Mouse (Mus musculus) kidney, embryonic 14.5 days (tissue): ENCODE results near the gene Stxbp5l. TPM values are rescaled to one million over a fixed set of nuclear protein-coding genes. Genes with fewer than 3 reads are reported as not detected.
"Not testable (repeated sequence)": the region's sequence is repeated elsewhere in the genome, so short reads cannot be mapped to it uniquely, and the experiment has no call there.

Experiments used
- ATAC-seq: fragments of 200-750 bp; cut with Nextera tagmentation; 2 replicates; pipeline ENCODE4 v1.8.0; 2017; ENCODE audit warnings: moderate number of reproducible peaks, mild to moderate bottlenecking, moderate TSS enrichment, moderate library complexity; ENCODE audit not compliant: low FRiP score, low TSS enrichment
- H3K27ac ChIP-seq: fragments of 300-500 bp; sonication (generic); 2 replicates; pipeline ENCODE4 v1.5.1; 2014; ENCODE audit warnings: low read depth, mild to moderate bottlenecking, low read length, moderate library complexity, mixed read lengths
- H3K27me3 ChIP-seq: fragments of 300-500 bp; sonication (generic); 2 replicates; pipeline ENCODE4 v1.6.1; 2014; ENCODE audit warnings: mild to moderate bottlenecking, low read length; ENCODE audit not compliant: control insufficient read depth, insufficient read depth
- H3K36me3 ChIP-seq: fragments of 300-500 bp; sonication (generic); 2 replicates; pipeline ENCODE4 v1.6.1; 2014; ENCODE audit warnings: low read length, mixed read lengths; ENCODE audit not compliant: control insufficient read depth, insufficient read depth
- H3K4me1 ChIP-seq: fragments of 300-500 bp; sonication (generic); 2 replicates; pipeline ENCODE4 v1.6.1; 2014; ENCODE audit warnings: low read length, mixed read lengths; ENCODE audit not compliant: control insufficient read depth, insufficient read depth
- H3K4me2 ChIP-seq: fragments of 300-500 bp; sonication (generic); replicated peaks from 2 replicates; pipeline ENCODE4 v1.6.1; 2014; ENCODE audit warnings: low read depth, mild to moderate bottlenecking, low read length
- H3K4me3 ChIP-seq: fragments of 300-500 bp; sonication (generic); 2 replicates; pipeline ENCODE4 v1.5.1; 2014; ENCODE audit warnings: mild to moderate bottlenecking, low read length
- H3K9ac ChIP-seq: fragments of 300-500 bp; sonication (generic); 2 replicates; pipeline ENCODE4 v1.6.1; 2014; ENCODE audit warnings: low read depth, mild to moderate bottlenecking, low read length, moderate library complexity
- H3K9me3 ChIP-seq: fragments of 300-500 bp; sonication (generic); 2 replicates; pipeline ENCODE4 v1.6.1; 2016; ENCODE audit warnings: low read length; ENCODE audit not compliant: control insufficient read depth
- WGBS: fragments of 180-500 bp; shearing (Covaris S2); extraction: QIAGEN DNeasy Blood & Tissue Kit; methylation state at CpG from one replicate; pipeline ENCODE4 v1.1.7; 2014; 5-methylcytosine and 5-hydroxymethylcytosine counted together
- polyA plus RNA-seq: library from polyadenylated mRNA; unstranded; fragments of >200 nt; fragmentation: Nextera tagmentation; extraction: Ambion mirVana; gene quantifications from 2 replicates; pipeline ENCODE4 v1.2.1, GENCODE M21; 2014

The Stxbp5l gene
- polyA plus RNA-seq, 1 experiment from 2014 or later = 4.0 TPM

DNA sequence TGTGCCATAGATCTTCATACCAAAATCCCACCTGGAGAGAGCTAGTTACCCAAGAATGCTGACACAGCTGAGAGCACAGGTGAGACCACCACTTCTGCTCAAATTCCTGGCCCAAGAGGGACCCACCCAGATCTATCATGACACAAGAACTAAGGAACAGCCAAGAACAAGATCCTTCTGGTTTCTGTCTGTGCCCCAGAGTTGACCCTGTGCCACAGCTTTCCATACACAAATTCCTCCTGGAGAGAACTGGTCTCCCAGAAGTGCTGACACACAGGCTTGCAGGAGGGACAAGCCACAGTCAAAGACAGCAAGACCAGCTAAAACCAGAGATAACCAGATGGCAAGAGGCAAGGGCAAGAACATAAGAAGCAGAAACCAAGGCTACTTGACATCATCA is 43.3 kb downstream of the Stxbp5l start:
- not testable (repeated sequence) for H3K4me2 ChIP-seq, ATAC-seq

DNA sequence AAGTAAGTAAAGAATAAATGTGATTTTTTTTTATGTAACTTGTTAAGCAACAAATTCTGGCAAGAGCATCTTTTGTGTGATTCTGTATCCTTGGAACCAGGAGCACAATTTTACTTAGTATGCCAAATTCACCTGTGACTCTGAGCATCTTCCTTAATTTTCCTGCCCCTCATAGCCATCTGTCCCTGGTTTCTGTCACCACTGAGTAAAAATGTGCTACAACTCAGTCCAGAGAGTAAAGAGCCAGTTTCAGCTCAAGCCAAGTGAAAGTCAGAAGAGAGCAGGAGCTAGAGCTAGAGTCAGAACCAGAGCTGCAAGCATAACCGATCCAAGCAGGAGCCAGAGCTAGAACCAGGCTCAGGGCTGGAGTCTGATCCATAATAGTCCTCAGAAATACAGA is 46.6 kb downstream of the Stxbp5l start:
- Histone ChIP-seq H3K27ac (no peak overlapping the region), H3K4me2 (no peak overlapping the region), H3K9ac (no peak overlapping the region), H3K36me3 (no peaks in the 10 kb centered on the region), H3K4me1 (no peaks in the 10 kb centered on the region), H3K9me3 (no peaks in the 10 kb centered on the region), H3K4me3 (no peak overlapping the region), H3K27me3 (no peaks in the 10 kb centered on the region)
- 91% methylated on average over 1 of the region's 1 CpGs for WGBS
- no peak for ATAC-seq

More for the DNA sequence above, 43.3 kb downstream of the Stxbp5l start:
- not testable (repeated sequence) for H3K4me3 ChIP-seq, H3K9ac ChIP-seq, H3K4me1 ChIP-seq, H3K27me3 ChIP-seq, H3K9me3 ChIP-seq, H3K27ac ChIP-seq, H3K36me3 ChIP-seq

DNA sequence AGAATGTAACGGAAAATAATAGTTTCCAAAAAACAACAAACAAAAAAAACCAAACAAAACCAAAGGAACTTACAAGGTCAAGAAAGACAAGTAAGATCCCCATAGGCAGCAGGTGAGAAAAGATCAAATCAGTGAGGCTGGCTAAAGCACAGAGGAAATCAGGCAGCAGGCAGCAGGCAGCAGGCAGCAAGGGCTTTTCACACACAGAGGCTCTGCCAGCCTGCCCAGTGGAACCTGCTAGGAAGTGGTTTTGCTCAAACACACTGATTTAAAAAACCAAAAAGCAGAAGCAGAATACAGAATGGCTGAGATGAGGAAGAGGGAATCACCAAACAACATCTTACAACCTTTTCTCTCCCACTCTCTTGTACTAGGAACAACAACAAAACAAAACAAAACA is 47.2 kb downstream of the Stxbp5l start:
- H3K4me3 ChIP-seq = no peak overlapping the region
- no peaks in the 10 kb centered on the region for H3K4me1 ChIP-seq
- no peak for ATAC-seq
- H3K9ac ChIP-seq = no peak overlapping the region
- no peak overlapping the region for H3K27ac ChIP-seq
- H3K4me2 ChIP-seq = no peak overlapping the region
- H3K9me3 ChIP-seq = no peaks in the 10 kb centered on the region
- H3K36me3 ChIP-seq = no peaks in the 10 kb centered on the region
- WGBS = 85% methylated on average over 1 of the region's 1 CpGs
- H3K27me3 ChIP-seq = no peaks in the 10 kb centered on the region

DNA sequence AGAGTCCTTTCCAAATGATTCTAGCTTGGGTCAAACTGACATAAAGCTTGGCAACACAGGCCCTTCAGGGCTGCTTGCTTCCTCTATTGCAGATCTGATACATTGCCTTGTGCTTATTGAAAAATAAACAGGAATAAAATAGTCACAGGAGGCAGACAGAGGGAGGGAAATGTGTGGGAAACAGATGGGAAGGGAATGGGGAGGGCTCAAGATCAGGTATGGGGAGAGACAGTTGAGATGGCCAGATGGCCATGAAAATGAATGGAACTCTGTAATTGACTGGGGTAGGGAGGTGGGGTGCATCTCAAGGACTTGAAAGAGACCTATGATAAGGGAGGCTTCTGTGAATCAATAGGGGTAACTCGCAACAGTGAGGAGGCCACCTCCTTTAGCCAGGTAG is 80.3 kb downstream of the Stxbp5l start:
- no peak overlapping the region for H3K27ac ChIP-seq
- WGBS = 82% methylated on average over 1 of the region's 1 CpGs
- H3K4me3 ChIP-seq = no peak overlapping the region
- ATAC-seq = no peak
- no peak overlapping the region for H3K4me2 ChIP-seq
- no peaks in the 10 kb centered on the region for H3K9me3 ChIP-seq
- no peaks in the 10 kb centered on the region for H3K4me1 ChIP-seq
- no peaks in the 10 kb centered on the region for H3K27me3 ChIP-seq
- H3K9ac ChIP-seq = no peak overlapping the region
- no peaks in the 10 kb centered on the region for H3K36me3 ChIP-seq

DNA sequence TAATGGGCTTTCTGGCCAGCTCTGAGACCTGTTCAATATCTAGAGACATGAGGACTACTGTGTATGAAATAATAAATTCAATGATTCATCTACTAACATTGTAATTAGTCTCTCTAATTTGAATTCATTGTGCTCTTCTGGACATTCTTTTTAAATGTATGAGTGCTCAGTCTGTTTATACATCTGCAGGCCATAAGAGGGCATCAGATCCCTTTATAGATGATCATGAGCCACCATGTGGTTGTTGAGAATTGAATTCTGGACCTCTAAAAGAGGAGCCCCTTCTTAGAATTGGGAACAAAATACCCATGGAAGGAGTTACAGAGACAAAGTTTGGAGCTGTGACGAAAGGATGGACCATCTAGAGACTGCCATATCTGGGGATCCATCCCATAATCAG is 92.2 kb downstream of the Stxbp5l start:
- no peaks in the 10 kb centered on the region for H3K4me1 ChIP-seq
- 46% methylated on average over 1 of the region's 1 CpGs for WGBS
- no peak overlapping the region for H3K4me2 ChIP-seq
- no peak overlapping the region for H3K9ac ChIP-seq
- no peaks in the 10 kb centered on the region for H3K9me3 ChIP-seq
- no peaks in the 10 kb centered on the region for H3K27me3 ChIP-seq
- H3K36me3 ChIP-seq = no peaks in the 10 kb centered on the region
- no peak overlapping the region for H3K27ac ChIP-seq
- ATAC-seq = no peak
- no peak overlapping the region for H3K4me3 ChIP-seq

DNA sequence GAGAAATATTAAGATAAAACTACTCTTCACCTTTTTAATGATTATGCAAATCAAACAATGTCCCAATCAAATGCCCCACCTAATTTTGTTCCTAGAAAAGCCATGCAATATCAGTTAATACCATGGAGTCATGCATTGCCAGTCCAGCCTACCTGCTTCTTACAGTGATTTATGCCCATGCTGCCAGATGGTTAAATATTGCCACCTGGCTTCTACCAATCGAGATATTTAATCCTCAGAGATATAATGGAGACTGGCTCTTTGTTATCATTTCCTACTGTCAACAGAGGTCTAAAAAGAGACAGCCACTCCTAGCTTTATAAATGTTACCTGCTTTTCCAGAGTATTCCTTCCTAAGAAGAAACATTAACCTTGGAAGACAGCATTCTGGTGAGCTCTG is 104.6 kb downstream of the Stxbp5l start:
- H3K9me3 ChIP-seq = no peaks in the 10 kb centered on the region
- no peak overlapping the region for H3K4me3 ChIP-seq
- H3K4me1 ChIP-seq = no peaks in the 10 kb centered on the region
- H3K4me2 ChIP-seq = no peak overlapping the region
- H3K9ac ChIP-seq = no peak overlapping the region
- no peaks in the 10 kb centered on the region for H3K27me3 ChIP-seq
- H3K36me3 ChIP-seq = no peaks in the 10 kb centered on the region
- 29% methylated on average over 1 of the region's 1 CpGs for WGBS
- no peak overlapping the region for H3K27ac ChIP-seq
- no peak for ATAC-seq

DNA sequence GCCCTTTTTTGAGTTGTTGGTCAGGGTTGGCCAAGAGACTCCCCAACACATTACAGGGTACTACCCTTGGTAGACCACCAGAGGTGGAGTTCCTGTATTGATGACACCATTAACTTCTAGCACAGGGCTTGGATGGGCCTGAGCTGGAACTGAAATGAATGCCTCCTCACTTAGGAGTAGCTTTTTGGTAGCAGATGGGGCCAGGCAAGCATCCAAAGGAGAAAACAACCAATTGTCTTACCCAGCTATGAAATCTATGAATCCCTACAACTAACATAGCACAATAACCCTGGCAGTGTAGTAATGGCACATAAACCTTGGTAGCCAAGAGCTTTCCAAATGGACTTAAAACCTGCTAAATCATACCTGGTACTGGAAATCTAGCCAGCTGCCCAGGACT is 111.1 kb downstream of the Stxbp5l start:
- Histone ChIP-seq H3K9me3 (no peaks in the 10 kb centered on the region), H3K27me3 (no peaks in the 10 kb centered on the region)
- ATAC-seq = no peak

DNA sequence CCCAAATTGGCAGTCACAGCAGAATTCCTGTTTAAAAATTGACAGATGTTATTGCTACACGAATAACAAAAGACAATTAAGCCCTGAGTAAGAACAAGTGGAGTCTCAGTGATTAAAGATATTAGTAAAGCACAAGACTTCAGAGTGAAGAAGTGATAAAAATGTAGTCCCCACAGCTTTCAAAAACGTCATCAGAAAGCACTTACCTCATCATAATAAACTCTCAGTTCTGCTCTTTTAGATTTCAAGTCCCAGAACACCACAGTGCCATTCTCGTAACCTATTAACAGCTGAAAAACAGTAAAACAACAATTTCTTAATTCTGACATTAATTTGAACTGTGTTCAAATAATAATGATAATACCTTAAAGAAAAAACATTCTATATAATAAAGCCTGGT is 123.1 kb downstream of the Stxbp5l start:
- no peaks in the 10 kb centered on the region for H3K27me3 ChIP-seq
- H3K4me1 ChIP-seq = no peaks in the 10 kb centered on the region
- no peak for ATAC-seq
- no peak overlapping the region for H3K4me2 ChIP-seq
- H3K36me3 ChIP-seq = no peaks in the 10 kb centered on the region
- no peaks in the 10 kb centered on the region for H3K9me3 ChIP-seq
- no peak overlapping the region for H3K27ac ChIP-seq
- WGBS = 65% methylated on average over 3 of the region's 3 CpGs
- no peak overlapping the region for H3K9ac ChIP-seq
- no peak overlapping the region for H3K4me3 ChIP-seq

More for the DNA sequence above, 111.1 kb downstream of the Stxbp5l start:
- no peak overlapping the region for H3K4me2 ChIP-seq
- H3K27ac ChIP-seq = no peak overlapping the region
- no peaks in the 10 kb centered on the region for H3K36me3 ChIP-seq
- no peak overlapping the region for H3K9ac ChIP-seq
- no peak overlapping the region for H3K4me3 ChIP-seq
- H3K4me1 ChIP-seq = no peaks in the 10 kb centered on the region

DNA sequence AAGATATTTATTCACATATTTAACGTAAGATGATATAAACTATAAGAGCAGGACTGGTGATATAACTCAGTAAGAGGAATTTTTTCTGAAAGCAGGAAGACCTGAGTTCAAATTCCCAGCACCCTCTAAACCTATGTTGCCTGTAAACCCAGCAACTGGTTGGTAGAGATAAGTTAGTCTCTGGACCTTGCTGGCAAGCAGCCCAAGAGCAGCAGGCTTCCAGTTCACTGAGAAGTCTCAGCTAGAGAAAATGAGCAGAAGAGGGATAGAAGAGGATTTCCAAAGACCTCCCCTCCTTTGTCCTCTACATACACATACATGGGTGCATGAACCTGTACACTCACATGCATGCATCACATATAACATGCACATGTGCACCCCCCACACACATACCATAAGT is 165.6 kb downstream of the Stxbp5l start:
- no peak overlapping the region for H3K4me3 ChIP-seq
- H3K4me1 ChIP-seq = no peaks in the 10 kb centered on the region
- no peak overlapping the region for H3K4me2 ChIP-seq
- H3K36me3 ChIP-seq = no peaks in the 10 kb centered on the region
- no peaks in the 10 kb centered on the region for H3K27me3 ChIP-seq
- no peak overlapping the region for H3K9ac ChIP-seq
- no peaks in the 10 kb centered on the region for H3K9me3 ChIP-seq
- WGBS = 88% methylated on average over 1 of the region's 1 CpGs
- ATAC-seq = no peak
- no peak overlapping the region for H3K27ac ChIP-seq

DNA sequence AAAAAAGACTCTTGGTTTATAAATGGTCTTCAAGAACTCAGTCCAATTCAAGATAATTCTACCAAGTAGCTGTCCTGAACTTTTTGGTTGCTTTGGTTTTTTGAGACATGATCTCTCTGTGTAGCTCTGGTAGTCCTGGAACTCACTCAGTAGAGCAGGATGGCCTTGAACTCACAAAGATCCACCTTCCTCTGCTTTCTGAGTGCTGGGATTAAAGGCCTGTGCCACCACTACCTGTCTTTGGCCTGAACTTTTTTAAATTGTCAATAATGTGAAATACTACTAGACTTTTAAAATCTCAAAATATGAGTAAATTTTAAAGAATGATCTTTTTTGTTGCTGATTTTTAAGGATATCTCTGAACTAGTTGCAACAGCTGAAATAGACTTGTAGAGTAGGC is 176.0 kb downstream of the Stxbp5l start:
- no peaks in the 10 kb centered on the region for H3K27me3 ChIP-seq
- H3K36me3 ChIP-seq = no peaks in the 10 kb centered on the region
- H3K9me3 ChIP-seq = no peaks in the 10 kb centered on the region
- no peaks in the 10 kb centered on the region for H3K4me1 ChIP-seq
- H3K4me3 ChIP-seq = no peak overlapping the region
- H3K9ac ChIP-seq = no peak overlapping the region
- no peak for ATAC-seq
- no peak overlapping the region for H3K4me2 ChIP-seq
- H3K27ac ChIP-seq = no peak overlapping the region
